Comparison of ENCODE assay signal across 19 mouse cellular contexts in the genomic region with DNA sequence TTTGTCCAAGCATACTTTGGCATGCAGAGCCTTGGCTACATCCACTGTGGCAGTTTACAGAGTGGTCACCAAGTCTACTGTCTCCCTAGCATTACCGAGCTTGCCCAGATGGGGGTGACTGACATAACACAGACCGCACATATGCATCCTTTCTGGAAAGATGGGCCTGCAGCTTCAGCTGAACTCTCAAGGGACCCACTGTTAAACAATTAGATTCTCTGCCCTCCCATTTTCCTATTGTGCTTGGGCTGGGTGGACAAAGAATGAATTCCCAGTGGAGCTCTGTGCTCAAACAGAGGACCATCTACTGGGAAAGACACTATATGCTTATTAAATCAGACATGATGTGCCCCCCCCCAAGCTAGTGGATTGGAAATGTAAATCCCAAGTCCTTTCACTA. TPM values are rescaled to one million over a fixed set of nuclear protein-coding genes. Genes with fewer than 3 reads are reported as not detected.
A peak's percentile ranks its signal among the peaks of the same experiment; 100 is the strongest.
DNase-seq lines count a peak whose midpoint lies in the region; ATAC-seq and TF ChIP-seq lines count a peak whose summit lies in the region.
"Had no signal": no experiment of that assay in that cellular context is flagged by ENCODE, and none has a peak within 500 bp of the region (broad histone marks: within the 10 kb centered on the region; RNA-seq: fewer than 3 reads in every experiment).

No protein-coding gene starts in this region.

- peaks cover 27% of the 10 kb centered on the region for H3K4me1 ChIP-seq in hindbrain, embryonic 10.5 days (replicated peaks)
- no peaks in the 10 kb centered on the region for H3K4me1 ChIP-seq in hindbrain, embryonic 16.5 days (ENCODE audit: control insufficient read depth, insufficient read depth, low read depth, low read length)
- H3K4me1 ChIP-seq in midbrain, postnatal 0 days (ENCODE audit: insufficient read depth, low read length) = no peaks in the 10 kb centered on the region
- H3K4me1 ChIP-seq in midbrain, embryonic 13.5 days (replicated peaks) = no peaks in the 10 kb centered on the region
- H3K4me1 ChIP-seq: embryonic facial prominence, embryonic 12.5 days had no signal

- ATAC-seq in hindbrain, embryonic 16.5 days = no peak
- no peak for ATAC-seq in midbrain, postnatal 0 days (ENCODE audit: low FRiP score)
- ATAC-seq in midbrain, embryonic 13.5 days = no peak
- peak; percentile 35; the same call in 1 of the 2 replicates for ATAC-seq in neutrophil, adult 5-6 weeks (ENCODE audit: extremely low read depth, insufficient number of reproducible peaks, low FRiP score, poor library complexity, severe bottlenecking)
- ATAC-seq: forebrain, embryonic 16.5 days; inflammation-experienced regulatory T-cells, adult 6 months; midbrain, embryonic 16.5 days had no signal

- no peaks in the 10 kb centered on the region for H3K36me3 ChIP-seq in hindbrain, embryonic 10.5 days
- no peaks in the 10 kb centered on the region for H3K36me3 ChIP-seq in hindbrain, embryonic 16.5 days (ENCODE audit: control insufficient read depth, insufficient read depth, low read length)
- H3K36me3 ChIP-seq in midbrain, postnatal 0 days (ENCODE audit: insufficient read depth, low read length) = no peaks in the 10 kb centered on the region
- H3K36me3 ChIP-seq in midbrain, embryonic 13.5 days = no peaks in the 10 kb centered on the region
- H3K36me3 ChIP-seq: embryonic facial prominence, embryonic 12.5 days; heart, embryonic 10.5 days had no signal

- H3K4me3 ChIP-seq in hindbrain, embryonic 10.5 days = no peak overlapping the region
- no peak overlapping the region for H3K4me3 ChIP-seq in hindbrain, embryonic 16.5 days (ENCODE audit: low read length)
- no peak overlapping the region for H3K4me3 ChIP-seq in midbrain, postnatal 0 days (ENCODE audit: low read depth, low read length)
- no peak overlapping the region for H3K4me3 ChIP-seq in midbrain, embryonic 13.5 days (replicated peaks)
- H3K4me3 ChIP-seq: embryonic facial prominence, embryonic 12.5 days; heart, embryonic 10.5 days had no signal

- TF ChIP-seq CTCF in midbrain, postnatal 0 days (IDR thresholded peaks at IDR 0.05) = peak; percentile 17; the same call in 1 of the 2 replicates

- peak; percentile 18 for DNase-seq in hindbrain, embryonic 10.5 days (ENCODE audit: low spot score)
- peak; percentile 25 for DNase-seq in midbrain, postnatal 0 days (ENCODE audit: low spot score)
- DNase-seq in ES-CJ7 (ENCODE audit: low read depth, low spot score) = peak; percentile 22
- DNase-seq in cerebellum, postnatal 4 days (ENCODE audit: low spot score in 2 of 2) = no peak
- DNase-seq: cerebellum, adult 9-11 months; heart, postnatal 10 days; liver; lung, embryonic 14.5 days; lung, postnatal 4 days; right cerebral cortex, postnatal 14 days; thymus, postnatal 36 days had no signal

- no peaks in the 10 kb centered on the region for H3K9me3 ChIP-seq in hindbrain, embryonic 10.5 days
- no peaks in the 10 kb centered on the region for H3K9me3 ChIP-seq in hindbrain, embryonic 16.5 days (ENCODE audit: control insufficient read depth, low read length)
- no peaks in the 10 kb centered on the region for H3K9me3 ChIP-seq in midbrain, postnatal 0 days (ENCODE audit: low read length)
- H3K9me3 ChIP-seq in midbrain, embryonic 13.5 days = no peaks in the 10 kb centered on the region
- H3K9me3 ChIP-seq: embryonic facial prominence, embryonic 12.5 days had no signal

- no peak overlapping the region for H3K4me2 ChIP-seq in hindbrain, embryonic 16.5 days (ENCODE audit: low read length)
- H3K4me2 ChIP-seq in midbrain, postnatal 0 days (ENCODE audit: low read depth, low read length, poor library complexity, severe bottlenecking) = no peak overlapping the region
- no peak overlapping the region for H3K4me2 ChIP-seq in midbrain, embryonic 13.5 days (replicated peaks)
- H3K4me2 ChIP-seq: embryonic facial prominence, embryonic 12.5 days; lung, embryonic 14.5 days had no signal

- 69% methylated on average over 2 of the region's 2 CpGs for WGBS in hindbrain, embryonic 10.5 days
- 56% methylated on average over 2 of the region's 2 CpGs for WGBS in hindbrain, embryonic 16.5 days
- 64% methylated on average over 2 of the region's 2 CpGs for WGBS in midbrain, postnatal 0 days
- 80% methylated on average over 2 of the region's 2 CpGs for WGBS in midbrain, embryonic 13.5 days

- H3K27me3 ChIP-seq in hindbrain, embryonic 10.5 days (ENCODE audit: insufficient read depth, poor library complexity, severe bottlenecking) = no peaks in the 10 kb centered on the region
- no peaks in the 10 kb centered on the region for H3K27me3 ChIP-seq in hindbrain, embryonic 16.5 days (replicated peaks; ENCODE audit: control insufficient read depth, insufficient read depth, low read length)
- no peaks in the 10 kb centered on the region for H3K27me3 ChIP-seq in midbrain, postnatal 0 days (ENCODE audit: insufficient read depth, low read length)
- H3K27me3 ChIP-seq in midbrain, embryonic 13.5 days = no peaks in the 10 kb centered on the region; the same call in 1 of the 2 replicates
- H3K27me3 ChIP-seq: embryonic facial prominence, embryonic 12.5 days had no signal

- no peak overlapping the region for H3K27ac ChIP-seq in hindbrain, embryonic 10.5 days
- H3K27ac ChIP-seq in hindbrain, embryonic 16.5 days (ENCODE audit: low read depth, low read length) = no peak overlapping the region
- H3K27ac ChIP-seq in midbrain, postnatal 0 days (ENCODE audit: low read depth, low read length) = no peak overlapping the region
- no peak overlapping the region for H3K27ac ChIP-seq in midbrain, embryonic 13.5 days
- H3K27ac ChIP-seq: embryonic facial prominence, embryonic 12.5 days; heart, embryonic 10.5 days had no signal

- H3K9ac ChIP-seq in hindbrain, embryonic 16.5 days (ENCODE audit: low read depth, low read length) = no peak overlapping the region
- no peak overlapping the region for H3K9ac ChIP-seq in midbrain, postnatal 0 days (replicated peaks; ENCODE audit: low read length, poor library complexity, severe bottlenecking)
- no peak overlapping the region for H3K9ac ChIP-seq in midbrain, embryonic 13.5 days (replicated peaks)
- H3K9ac ChIP-seq: embryonic facial prominence, embryonic 12.5 days; lung, embryonic 14.5 days had no signal

RNA-seq across cellular contexts. Expression of a gene that starts 9.1 kb away (rescaled TPM):
- polyA plus RNA-seq in hindbrain, embryonic 10.5 days (2016; fragmentation: Nextera tagmentation; extraction: Ambion mirVana) = 0.52 and 0.57 TPM in 2 replicates
- polyA plus RNA-seq in hindbrain, embryonic 16.5 days (2015; fragmentation: Nextera tagmentation; extraction: Ambion mirVana) = 0.55 and 0.64 TPM in 2 replicates
- 1.6 and 1.7 TPM in 2 replicates for total RNA-seq in midbrain, postnatal 0 days (2014; rRNA removed)
- polyA plus RNA-seq in midbrain, postnatal 0 days (2015; fragmentation: Nextera tagmentation; extraction: Ambion mirVana) = 0.48 and 0.57 TPM in 2 replicates
- polyA plus RNA-seq in midbrain, embryonic 13.5 days (2015; fragmentation: Nextera tagmentation; extraction: Ambion mirVana) = 0.63 and 1.2 TPM in 2 replicates
- 464 and 492 TPM in 2 replicates for total RNA-seq in neutrophil, adult 5-6 weeks (2017)

RNA-seq across cellular contexts. Expression of a gene that starts 58.8 kb away (rescaled TPM):
- 22.5 and 28.1 TPM in 2 replicates for polyA plus RNA-seq in hindbrain, embryonic 10.5 days (2016; fragmentation: Nextera tagmentation; extraction: Ambion mirVana)
- polyA plus RNA-seq in hindbrain, embryonic 16.5 days (2015; fragmentation: Nextera tagmentation; extraction: Ambion mirVana) = 3.4 and 4.9 TPM in 2 replicates
- 0.93 and 1.7 TPM in 2 replicates for total RNA-seq in midbrain, postnatal 0 days (2014; rRNA removed)
- 0.77 and 1.1 TPM in 2 replicates for polyA plus RNA-seq in midbrain, postnatal 0 days (2015; fragmentation: Nextera tagmentation; extraction: Ambion mirVana)
- 9.2 and 9.9 TPM in 2 replicates for polyA plus RNA-seq in midbrain, embryonic 13.5 days (2015; fragmentation: Nextera tagmentation; extraction: Ambion mirVana)
- total RNA-seq in neutrophil, adult 5-6 weeks (2017) = 5.0 and 8.1 TPM in 2 replicates

Comparison
In these comparisons a context has a peak if more than half of its experiments do, and no peak if none do; other contexts are left out.
1. DNase-seq: peak in hindbrain, embryonic 10.5 days (single experiment), midbrain, postnatal 0 days (single experiment) and ES-CJ7 (single experiment); none in cerebellum, postnatal 4 days (0 of 2).